Mouse (Mus musculus) midbrain, postnatal 0 days (tissue): ENCODE data around the gene Apobec3. TPM values are rescaled to one million over a fixed set of nuclear protein-coding genes. Genes with fewer than 3 reads are reported as not detected.
"Not testable (repeated sequence)": the region's sequence is repeated elsewhere in the genome, so short reads cannot be mapped to it uniquely, and the experiment has no call there.

ENCODE experiments used
- ATAC-seq: fragments of 200-750 bp; cut with Nextera tagmentation; 2 replicates; pipeline ENCODE4 v1.8.0; 2017; ENCODE audit warnings: moderate number of reproducible peaks, mild to moderate bottlenecking, moderate TSS enrichment, moderate library complexity; ENCODE audit not compliant: low FRiP score
- DNase-seq: peaks from one replicate; pipeline ENCODE4 v3.0.0-alpha.2; 2015; ENCODE audit warnings: low spot score
- H3K27ac ChIP-seq: fragments of 300-500 bp; sonication (generic); 2 replicates; pipeline ENCODE4 v1.5.1; 2014; ENCODE audit warnings: low read depth, mild to moderate bottlenecking, low read length, mixed read lengths
- H3K27me3 ChIP-seq: fragments of 300-500 bp; sonication (generic); 2 replicates; pipeline ENCODE4 v1.6.1; 2014; ENCODE audit warnings: low read length, control low read depth, mixed read lengths; ENCODE audit not compliant: insufficient read depth
- H3K36me3 ChIP-seq: fragments of 300-500 bp; sonication (generic); 2 replicates; pipeline ENCODE4 v1.6.1; 2014; ENCODE audit warnings: low read length, control low read depth, mixed read lengths; ENCODE audit not compliant: insufficient read depth
- H3K4me1 ChIP-seq: fragments of 300-500 bp; sonication (generic); 2 replicates; pipeline ENCODE4 v1.6.1; 2014; ENCODE audit warnings: mild to moderate bottlenecking, control low read depth, antibody characterized with exemption, low read length, mixed read lengths; ENCODE audit not compliant: insufficient read depth
- H3K4me2 ChIP-seq: fragments of 300-500 bp; sonication (generic); 2 replicates; pipeline ENCODE4 v1.6.1; 2014; ENCODE audit warnings: low read depth, mild to moderate bottlenecking, low read length, mixed read lengths; ENCODE audit not compliant: poor library complexity, severe bottlenecking
- H3K4me3 ChIP-seq: fragments of 300-500 bp; sonication (generic); 2 replicates; pipeline ENCODE4 v1.5.1; 2014; ENCODE audit warnings: low read depth, mild to moderate bottlenecking, low read length, moderate library complexity
- H3K9ac ChIP-seq: fragments of 300-500 bp; sonication (generic); replicated peaks from 2 replicates; pipeline ENCODE4 v1.6.1; 2014; ENCODE audit warnings: mild to moderate bottlenecking, low read length, moderate library complexity, mixed read lengths; ENCODE audit not compliant: poor library complexity, severe bottlenecking
- H3K9me3 ChIP-seq: fragments of 300-500 bp; sonication (generic); 2 replicates; pipeline ENCODE4 v1.6.1; 2016; ENCODE audit warnings: low read length, control low read depth
- CTCF ChIP-seq: IDR thresholded peaks from 2 replicates; pipeline ENCODE4 v1.5.1; 2016; ENCODE audit warnings: antibody characterized with exemption, mild to moderate bottlenecking
- WGBS: fragments of 180-500 bp; shearing (Covaris S2); extraction: QIAGEN DNeasy Blood & Tissue Kit; methylation state at CpG from one replicate; pipeline ENCODE4 v1.1.7; 2014; 5-methylcytosine and 5-hydroxymethylcytosine counted together
- polyA plus RNA-seq: library from polyadenylated mRNA; unstranded; fragments of >200 nt; fragmentation: Nextera tagmentation; extraction: Ambion mirVana; gene quantifications from 2 replicates; pipeline ENCODE4 v1.2.1, GENCODE M21; 2015
- total RNA-seq: library from RNA; depleted of rRNA; stranded (reverse); fragments of >200 nt; gene quantifications from 2 replicates; pipeline ENCODE4 v1.2.3, GENCODE M21; 2014

Apobec3 gene
- total and polyA plus RNA-seq, 2 experiments from 2014 or later: 3.4 to 5.4 TPM

- Histone ChIP-seq H3K9me3 (no peaks in the 10 kb centered on the region), H3K4me1 (no peaks in the 10 kb centered on the region), H3K27ac (no peak overlapping the region), H3K4me2 (no peak overlapping the region), H3K27me3 (peaks cover 3% of the 10 kb centered on the region; the same call in 1 of the 2 replicates), H3K36me3 (no peaks in the 10 kb centered on the region), H3K9ac (no peak overlapping the region), H3K4me3 (no peak overlapping the region)
- ATAC-seq (no peak), DNase-seq (no peak)
- no peak for TF ChIP-seq CTCF
- 94% methylated on average over 12 of the region's 12 CpGs for WGBS
Measured at GRCm38 (mm10) chr15:79939020-79939419, 47.6 kb downstream of the Apobec3 start.

- not testable (repeated sequence) for H3K9ac ChIP-seq, H3K36me3 ChIP-seq, DNase-seq, ATAC-seq, H3K4me2 ChIP-seq, H3K4me3 ChIP-seq, H3K27me3 ChIP-seq, H3K4me1 ChIP-seq, H3K27ac ChIP-seq, H3K9me3 ChIP-seq
- WGBS: 88% methylated on average over 6 of the region's 7 CpGs
Measured at GRCm38 (mm10) chr15:79939501-79939900, 48.0 kb downstream of the Apobec3 start.

DNA sequence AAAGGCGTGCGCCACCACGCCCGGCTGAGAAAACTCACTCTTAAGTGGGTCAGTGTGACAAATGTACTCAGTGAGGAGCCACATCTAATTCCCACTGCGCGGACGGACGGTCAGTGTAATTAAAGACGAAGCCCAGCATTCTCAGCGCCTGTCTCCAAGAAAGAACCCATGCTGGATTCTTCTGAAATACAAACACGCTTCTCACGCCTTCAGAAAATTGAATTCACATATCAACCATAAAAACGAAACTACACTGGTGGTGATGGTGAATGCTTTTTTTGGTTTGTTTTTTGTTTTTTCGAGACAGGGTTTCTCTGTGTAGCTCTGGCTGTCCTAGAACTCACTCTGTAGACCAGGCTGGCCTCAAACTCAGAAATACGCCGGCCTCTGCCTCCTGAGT, 48.5 kb downstream of the Apobec3 start:
- Histone ChIP-seq H3K27ac (no peak overlapping the region), H3K4me1 (no peaks in the 10 kb centered on the region), H3K4me3 (no peak overlapping the region), H3K4me2 (no peak overlapping the region), H3K27me3 (no peaks in the 10 kb centered on the region), H3K9me3 (no peaks in the 10 kb centered on the region), H3K36me3 (no peaks in the 10 kb centered on the region), H3K9ac (no peak overlapping the region)
- DNase-seq: no peak
- no peak for TF ChIP-seq CTCF
- ATAC-seq: no peak
- 86% methylated on average over 16 of the region's 16 CpGs for WGBS

DNA sequence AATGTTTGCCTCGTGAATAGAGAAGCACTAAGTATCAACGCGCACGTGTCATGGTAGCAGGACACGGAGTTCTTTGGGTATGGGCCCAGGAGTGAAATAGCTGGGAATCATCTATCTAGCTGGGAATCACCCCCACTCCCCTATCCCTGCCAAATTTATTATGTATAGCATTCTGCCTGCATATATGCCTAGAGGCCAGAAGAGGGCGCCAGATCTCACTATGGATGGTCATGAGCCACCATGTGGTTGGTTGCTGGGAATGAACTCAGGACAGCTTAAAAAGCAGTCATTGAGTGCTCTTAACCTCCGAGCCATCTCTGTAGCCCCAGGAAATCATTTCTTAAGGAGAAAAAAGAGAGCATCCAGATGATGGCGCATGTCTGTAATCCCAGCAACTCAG, 49.5 kb downstream of the Apobec3 start:
- Histone ChIP-seq H3K4me3 (no peak overlapping the region), H3K27me3 (no peaks in the 10 kb centered on the region), H3K9ac (no peak overlapping the region), H3K36me3 (no peaks in the 10 kb centered on the region), H3K27ac (no peak overlapping the region), H3K4me2 (no peak overlapping the region), H3K9me3 (no peaks in the 10 kb centered on the region), H3K4me1 (no peaks in the 10 kb centered on the region)
- peak; percentile 89 for TF ChIP-seq CTCF
- WGBS: 28% methylated on average over 8 of the region's 8 CpGs
- DNase-seq: peak; percentile 75
- no peak for ATAC-seq

- H3K9me3 ChIP-seq: no peaks in the 10 kb centered on the region
- H3K36me3 ChIP-seq: no peaks in the 10 kb centered on the region
- no peaks in the 10 kb centered on the region for H3K27me3 ChIP-seq
- H3K4me1 ChIP-seq: no peaks in the 10 kb centered on the region
- no peak overlapping the region for H3K4me3 ChIP-seq
- no peak overlapping the region for H3K4me2 ChIP-seq
- no peak for DNase-seq
- no peak overlapping the region for H3K27ac ChIP-seq
- no peak for ATAC-seq
- no peak for TF ChIP-seq CTCF
- 81% methylated on average over 6 of the region's 6 CpGs for WGBS
- H3K9ac ChIP-seq: no peak overlapping the region
Measured at GRCm38 (mm10) chr15:79942541-79942940, 51.1 kb downstream of the Apobec3 start.

GRCm38 (mm10) chr15:79943584-79943983, 52.1 kb downstream of the Apobec3 start:
- no peak for TF ChIP-seq CTCF
- H3K4me3 ChIP-seq: no peak overlapping the region
- no peak overlapping the region for H3K9ac ChIP-seq
- H3K27ac ChIP-seq: no peak overlapping the region
- DNase-seq (no peak), ATAC-seq (no peak)
- H3K36me3 ChIP-seq: no peaks in the 10 kb centered on the region
- H3K4me2 ChIP-seq: no peak overlapping the region
- no peaks in the 10 kb centered on the region for H3K9me3 ChIP-seq
- no peaks in the 10 kb centered on the region for H3K27me3 ChIP-seq
- H3K4me1 ChIP-seq: no peaks in the 10 kb centered on the region
- WGBS: 68% methylated on average over 3 of the region's 3 CpGs
